Mouse (Mus musculus) CH12.LX (cell line): Measurements from ENCODE around the gene Rasl10b. TPM values are rescaled to one million over a fixed set of nuclear protein-coding genes. Genes with fewer than 3 reads are reported as not detected.

Experiments used
- DNase-seq: peaks from one replicate; pipeline ENCODE4 v3.0.0-alpha.2; 2013; ENCODE audit errors: extremely low read depth
- H3K27ac ChIP-seq: 2 replicates; pipeline ENCODE4 v1.5.1; 2012; ENCODE audit warnings: low read depth, mild to moderate bottlenecking, control low read depth, moderate library complexity; ENCODE audit not compliant: insufficient read depth
- H3K27me3 ChIP-seq: replicated peaks from 2 replicates; pipeline ENCODE3; 2012; ENCODE audit warnings: inconsistent platforms
- H3K36me3 ChIP-seq, 2 experiments: replicated peaks in 1 of 2; 2 replicates each; pipeline versions ENCODE3 to v1.6.1; 2012; ENCODE audit warnings: inconsistent platforms in 1 of 2, low read length in 1 of 2, mild to moderate bottlenecking in 1 of 2, mixed read lengths in 1 of 2, moderate library complexity in 1 of 2; ENCODE audit not compliant: control insufficient read depth in 1 of 2, insufficient read depth in 1 of 2
- H3K4me1 ChIP-seq, 2 experiments: 2 replicates each; pipeline ENCODE4 v1.6.1; 2012; ENCODE audit warnings: inconsistent platforms in 1 of 2, moderate library complexity in 1 of 2; ENCODE audit not compliant: insufficient read depth in 2 of 2, control insufficient read depth in 1 of 2
- H3K4me2 ChIP-seq: 2 replicates; pipeline ENCODE4 v1.6.1; 2012; ENCODE audit warnings: low read depth, mild to moderate bottlenecking, control low read depth; ENCODE audit not compliant: poor library complexity, insufficient read depth, severe bottlenecking
- H3K4me3 ChIP-seq, 3 experiments: fragments of 150-350 bp in 1 of 3; sonication (generic) in 1 of 3; replicated peaks in 1 of 3; 2 replicates each; pipeline versions ENCODE3 to v1.5.1; 2011 to 2012; ENCODE audit warnings: low read depth in 2 of 3, low read length in 2 of 3, mild to moderate bottlenecking in 2 of 3, moderate library complexity in 2 of 3, control low read depth in 1 of 3, improper control_type of control experiment in 1 of 3, inconsistent platforms in 1 of 3, mixed read lengths in 1 of 3; ENCODE audit not compliant: poor library complexity in 1 of 3
- H3K79me2 ChIP-seq: replicated peaks from 2 replicates; pipeline ENCODE4 v1.6.1; 2012; ENCODE audit warnings: mild to moderate bottlenecking, moderate library complexity; ENCODE audit not compliant: control insufficient read depth, poor library complexity, insufficient read depth, severe bottlenecking; ENCODE audit errors: extremely low read depth
- H3K9ac ChIP-seq: 2 replicates; pipeline ENCODE4 v1.6.1; 2012; ENCODE audit warnings: low read depth, mild to moderate bottlenecking, control low read depth, moderate library complexity; ENCODE audit not compliant: insufficient read depth
- H3K9me3 ChIP-seq: replicated peaks from 2 replicates; pipeline ENCODE3; 2012; ENCODE audit warnings: low read length, inconsistent platforms, mixed read lengths
- BHLHE40 ChIP-seq: IDR thresholded peaks from 2 replicates; pipeline ENCODE4 v1.6.1; 2011; ENCODE audit warnings: mild to moderate bottlenecking, low read depth, low read length, improper control_type of control experiment
- CHD2 ChIP-seq: IDR thresholded peaks from 2 replicates; pipeline ENCODE4 v1.6.1; 2011; ENCODE audit warnings: low read length, improper control_type of control experiment
- HCFC1 ChIP-seq: IDR thresholded peaks from 2 replicates; pipeline ENCODE4 v1.6.1; 2012; ENCODE audit warnings: low read depth, mild to moderate bottlenecking, inconsistent platforms, low read length, improper control_type of control experiment
- IRF4 ChIP-seq: IDR thresholded peaks from 2 replicates; pipeline ENCODE4 v1.6.1; 2014; ENCODE audit warnings: low read depth, mild to moderate bottlenecking, inconsistent platforms, low read length, improper control_type of control experiment
- JUN ChIP-seq: IDR thresholded peaks from 2 replicates; pipeline ENCODE4 v1.6.1; 2011; ENCODE audit warnings: low read depth, mild to moderate bottlenecking, low read length, improper control_type of control experiment, moderate library complexity; ENCODE audit not compliant: insufficient read depth
- KAT2A ChIP-seq: IDR thresholded peaks from 2 replicates; pipeline ENCODE4 v1.6.1; 2012; ENCODE audit warnings: low read length, improper control_type of control experiment, inconsistent platforms; ENCODE audit not compliant: insufficient replicate concordance
- MAFK ChIP-seq: IDR thresholded peaks from 2 replicates; pipeline ENCODE4 v1.6.1; 2011; ENCODE audit warnings: low read length, improper control_type of control experiment; ENCODE audit not compliant: insufficient replicate concordance
- MAX ChIP-seq: IDR thresholded peaks from 2 replicates; pipeline ENCODE4 v1.6.1; 2011; ENCODE audit warnings: low read length, improper control_type of control experiment
- MAZ ChIP-seq: IDR thresholded peaks from 2 replicates; pipeline ENCODE4 v1.6.1; 2012; ENCODE audit warnings: low read depth, mild to moderate bottlenecking, inconsistent platforms, low read length, improper control_type of control experiment, moderate library complexity
- MEF2A ChIP-seq: IDR thresholded peaks from 2 replicates; pipeline ENCODE4 v1.6.1; 2014; ENCODE audit warnings: low read depth, mild to moderate bottlenecking, inconsistent platforms, low read length, improper control_type of control experiment, borderline replicate concordance
- MXI1 ChIP-seq: IDR thresholded peaks from 2 replicates; pipeline ENCODE4 v1.6.1; 2011; ENCODE audit warnings: mild to moderate bottlenecking, low read depth, low read length, improper control_type of control experiment
- PAX5 ChIP-seq: IDR thresholded peaks from 2 replicates; pipeline ENCODE4 v1.6.1; 2012; ENCODE audit warnings: low read length, inconsistent platforms, mixed read lengths
- RAD21 ChIP-seq: IDR thresholded peaks from 2 replicates; pipeline ENCODE4 v1.6.1; 2011; ENCODE audit warnings: low read depth, mild to moderate bottlenecking, low read length, improper control_type of control experiment, moderate library complexity
- RCOR1 ChIP-seq: conservative IDR thresholded peaks from 2 replicates; pipeline ENCODE4 v1.6.1; 2012; ENCODE audit warnings: low read depth, mild to moderate bottlenecking, inconsistent platforms, low read length, improper control_type of control experiment
- UBTF ChIP-seq: IDR thresholded peaks from 2 replicates; pipeline ENCODE4 v1.6.1; 2012; ENCODE audit warnings: low read depth, mild to moderate bottlenecking, inconsistent platforms, low read length, improper control_type of control experiment, moderate library complexity
- USF1 ChIP-seq: IDR thresholded peaks from 2 replicates; pipeline ENCODE4 v1.6.1; 2014; ENCODE audit warnings: low read depth, mild to moderate bottlenecking, inconsistent platforms, low read length, improper control_type of control experiment
- USF2 ChIP-seq: conservative IDR thresholded peaks from 2 replicates; pipeline ENCODE4 v1.6.1; 2011; ENCODE audit warnings: low read depth, low read length, improper control_type of control experiment
- ZKSCAN1 ChIP-seq: IDR thresholded peaks from 2 replicates; pipeline ENCODE4 v1.6.1; 2012; ENCODE audit warnings: low read depth, inconsistent platforms, low read length, improper control_type of control experiment, borderline replicate concordance
- ZMIZ1 ChIP-seq: IDR thresholded peaks from 2 replicates; pipeline ENCODE4 v1.6.1; 2012; ENCODE audit warnings: low read depth, mild to moderate bottlenecking, inconsistent platforms, low read length, improper control_type of control experiment
- dilution Hi-C: fragments of 300-500 bp; cut with MboI; formaldehyde crosslinking; loops from 2 replicates; pipeline ENCODE4 v1.14.3; 2020; ENCODE audit warnings: low sequenced_read_pairs; ENCODE audit not compliant: extremely low pct_unique_long_range_greater_than_20kb, extremely low pct_ligation_motif_present
- in situ Hi-C: fragments of 300-500 bp; cut with MboI; formaldehyde crosslinking; loops from 3 replicates; pipeline ENCODE4 v1.14.3; 2019; ENCODE audit warnings: low sequenced_read_pairs, low pct_ligation_motif_present, low pct_unique_long_range_greater_than_20kb, mixed read lengths
- polyA plus RNA-seq: library from polyadenylated mRNA; unstranded; fragments of >175 nt; gene quantifications from 2 replicates; pipeline ENCODE4 v1.2.1, GENCODE M21; 2012; ENCODE audit warnings: low read depth; ENCODE audit not compliant: insufficient read length
- total RNA-seq, 2 experiments: library from RNA; depleted of rRNA; stranded (reverse); fragments of 300-350 nt in 1 of 2; fragments of >200 nt in 1 of 2; gene quantifications; 2 replicates each; pipeline ENCODE4 v1.2.3; 2012 to 2014

Gene Rasl10b
- total and polyA plus RNA-seq, 3 experiments, result 0.42 TPM; not detected in 2

DNA sequence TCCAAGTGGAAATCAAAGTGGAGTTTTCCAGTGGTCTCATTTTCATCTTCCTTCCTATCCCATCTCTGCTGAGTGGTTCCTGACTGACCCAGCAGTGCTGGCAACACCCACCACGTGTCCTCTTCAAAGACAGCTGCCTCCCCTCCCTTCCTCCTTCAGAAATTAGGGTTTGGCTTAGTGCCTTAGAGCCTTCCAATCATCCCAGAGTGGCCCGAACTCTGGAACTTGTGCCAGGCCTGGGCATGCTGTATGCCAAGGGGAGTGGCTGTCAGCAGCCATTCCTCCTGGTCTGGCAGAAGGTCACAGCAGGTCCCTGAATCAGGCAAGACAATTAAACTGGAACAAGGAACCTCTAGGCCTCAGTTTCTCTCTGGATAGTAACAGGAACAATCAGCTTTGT lies 57.0 kb downstream of the Rasl10b start:
- H3K4me1 ChIP-seq, result peaks cover 8 to 33% of the 10 kb centered on the region in 2 experiments; a peak in 3 of 4 replicates
- H3K4me3 ChIP-seq, result no peak overlapping the region
- H3K4me2 ChIP-seq, result no peak overlapping the region
- peaks cover 59% of the 10 kb centered on the region for H3K27me3 ChIP-seq
- no peak for TF ChIP-seq MAX
- TF ChIP-seq MAFK, result no peak
- TF ChIP-seq MAZ, result no peak
- TF ChIP-seq PAX5, result no peak
- no peak for TF ChIP-seq MEF2A
- peaks cover 7% of the 10 kb centered on the region for H3K9me3 ChIP-seq
- H3K36me3 ChIP-seq, result no peaks in the 10 kb centered on the region
- dilution Hi-C loops, result no loop called here
- in situ Hi-C loops, result no loop called here
- no peak overlapping the region for H3K9ac ChIP-seq
- no peak overlapping the region for H3K27ac ChIP-seq
- H3K79me2 ChIP-seq, result no peaks in the 10 kb centered on the region
- no peak for DNase-seq

- no peak overlapping the region for H3K9ac ChIP-seq
- TF ChIP-seq JUN, result no peak
- TF ChIP-seq RCOR1, result no peak
- no peak for TF ChIP-seq UBTF
- TF ChIP-seq MAX, result no peak
- TF ChIP-seq CHD2, result no peak
- TF ChIP-seq USF1, result no peak
- no peak for TF ChIP-seq HCFC1
- TF ChIP-seq KAT2A, result no peak
- no peak for TF ChIP-seq PAX5
- no peak for TF ChIP-seq MXI1
- no peak for TF ChIP-seq RAD21
- no peak for TF ChIP-seq ZKSCAN1
- no peak for TF ChIP-seq MAZ
- TF ChIP-seq USF2, result no peak
- TF ChIP-seq ZMIZ1, result no peak
- no peak for TF ChIP-seq BHLHE40
- TF ChIP-seq IRF4, result no peak
- dilution Hi-C loops (no loop called here), in situ Hi-C loops (no loop called here)
- no peaks in the 10 kb centered on the region for H3K79me2 ChIP-seq
- H3K9me3 ChIP-seq, result peaks cover 7% of the 10 kb centered on the region
- peaks cover 49% of the 10 kb centered on the region for H3K27me3 ChIP-seq
- no peak overlapping the region for H3K27ac ChIP-seq
- no peak overlapping the region for H3K4me2 ChIP-seq
- H3K4me1 ChIP-seq, result peaks cover 8 to 38% of the 10 kb centered on the region in 2 experiments; a peak in 3 of 4 replicates
- H3K4me3 ChIP-seq, result no peak overlapping the region
- no peak for DNase-seq
- no peaks in the 10 kb centered on the region for H3K36me3 ChIP-seq
These were observed 58.2 kb downstream of the Rasl10b start for GRCm38 (mm10) chr11:83467120-83467652.
